Comparison of ENCODE assay signal across 8 mouse cellular contexts in genomic region chr7:38182962-38183687, GRCm38 (mm10). TPM values are rescaled to one million over a fixed set of nuclear protein-coding genes. Genes with fewer than 3 reads are reported as not detected.
A peak's percentile ranks its signal among the peaks of the same experiment; 100 is the strongest.
DNase-seq lines count a peak whose midpoint lies in the region; ATAC-seq and TF ChIP-seq lines count a peak whose summit lies in the region.

1600014C10Rik (plus strand) TSS chr7:38183217.

- H3K27ac ChIP-seq in intestine, embryonic 14.5 days (ENCODE audit: low read depth): peak within 1 kb of the TSS; percentile 62
- H3K27ac ChIP-seq in limb, embryonic 15.5 days: peak within 1 kb of the TSS; percentile 91

- peak within 1 kb of the TSS; percentile 64 for H3K4me3 ChIP-seq in intestine, embryonic 14.5 days (ENCODE audit: low read depth, low read length)
- peak within 1 kb of the TSS; percentile 69 for H3K4me3 ChIP-seq in limb, embryonic 15.5 days
- H3K4me3 ChIP-seq in myocyte: peak within 1 kb of the TSS; percentile 61

- H3K36me3 ChIP-seq in intestine, embryonic 14.5 days (ENCODE audit: control insufficient read depth, insufficient read depth, low read length): no peaks in the 10 kb centered on the region
- H3K36me3 ChIP-seq in limb, embryonic 15.5 days: no peaks in the 10 kb centered on the region
- no peaks in the 10 kb centered on the region for H3K36me3 ChIP-seq in myocyte (ENCODE audit: control insufficient read depth, insufficient read depth)

- H3K27me3 ChIP-seq in intestine, embryonic 14.5 days (replicated peaks; ENCODE audit: control insufficient read depth, insufficient read depth, low read length): no peaks in the 10 kb centered on the region
- no peaks in the 10 kb centered on the region for H3K27me3 ChIP-seq in limb, embryonic 15.5 days
- H3K27me3 ChIP-seq in myocyte (ENCODE audit: control insufficient read depth, insufficient read depth, insufficient read length): no peaks in the 10 kb centered on the region

- WGBS in intestine, embryonic 14.5 days: 4% methylated on average over 28 of the region's 28 CpGs
- 4% methylated on average over 28 of the region's 28 CpGs for WGBS in limb, embryonic 15.5 days

- TF ChIP-seq POLR2A in myocyte (IDR thresholded peaks at IDR 0.05; ENCODE audit: insufficient read length, low read depth): no peak

- H3K4me2 ChIP-seq in intestine, embryonic 14.5 days (ENCODE audit: low read length): peak within 1 kb of the TSS; percentile 91
- H3K4me2 ChIP-seq in limb, embryonic 15.5 days: peak within 1 kb of the TSS; percentile 84
- H3K4me2 ChIP-seq in myocyte (ENCODE audit: low read depth): peak within 1 kb of the TSS; percentile 98

- ATAC-seq in intestine, embryonic 14.5 days (replicated peaks; ENCODE audit: low FRiP score, low TSS enrichment, low read depth): peak; percentile 57
- ATAC-seq in limb, embryonic 15.5 days (ENCODE audit: insufficient number of reproducible peaks, low FRiP score, low TSS enrichment, low read depth): peak; percentile 44; the same call in 1 of the 2 replicates

- no peaks in the 10 kb centered on the region for H3K79me2 ChIP-seq in myocyte (ENCODE audit: control insufficient read depth, insufficient read depth)

- DNase-seq in thymus, postnatal 0 days (ENCODE audit: low spot score): no peak
- no peak for DNase-seq in thymus, postnatal 25 days
- DNase-seq in embryo, embryonic 10 days (ENCODE audit: low spot score): peak; percentile 35
- peak in 1 of 2 experiments; percentile 31 for DNase-seq in gastrocnemius, postnatal 4 days (ENCODE audit: low spot score in 2 of 2)
- no peak for DNase-seq in intestine, embryonic 14.5 days (ENCODE audit: low spot score)
- DNase-seq in urinary bladder, postnatal 14 days (ENCODE audit: low spot score): no peak

- H3K9me3 ChIP-seq in intestine, embryonic 14.5 days (ENCODE audit: control insufficient read depth, low read length): no peaks in the 10 kb centered on the region
- H3K9me3 ChIP-seq in limb, embryonic 15.5 days: no peaks in the 10 kb centered on the region

- H3K4me1 ChIP-seq in intestine, embryonic 14.5 days (replicated peaks; ENCODE audit: control insufficient read depth, insufficient read depth, low read length): peaks cover 11% of the 10 kb centered on the region
- peaks cover 23% of the 10 kb centered on the region for H3K4me1 ChIP-seq in limb, embryonic 15.5 days

- H3K9ac ChIP-seq in intestine, embryonic 14.5 days (ENCODE audit: low read length): peak within 1 kb of the TSS; percentile 65
- H3K9ac ChIP-seq in limb, embryonic 15.5 days: peak within 1 kb of the TSS; percentile 65

- peak within 1 kb of the TSS; percentile 7 for H3ac ChIP-seq in myocyte (ENCODE audit: control insufficient read depth, insufficient read length)

TF ChIP-seq in myocyte, 11 proteins besides CTCF, POLR2A, EP300 and RAD21:
- TF ChIP-seq MAX (IDR thresholded peaks at IDR 0.05; ENCODE audit: low read depth) (no peak), CEBPB (IDR thresholded peaks at IDR 0.05; ENCODE audit: insufficient read depth, poor library complexity, severe bottlenecking) (no peak), SRF (IDR thresholded peaks at IDR 0.05; ENCODE audit: control insufficient read depth, insufficient read length, low read depth) (no peak), USF1 (IDR thresholded peaks at IDR 0.05; ENCODE audit: low read depth) (no peak), MYOG (IDR thresholded peaks at IDR 0.05; ENCODE audit: control insufficient read depth in 1 of 3, insufficient read depth in 1 of 3, insufficient read length in 2 of 3, low read depth in 2 of 3) (no peak), TCF3 (IDR thresholded peaks at IDR 0.05; ENCODE audit: insufficient read length, low read depth) (no peak)
TF ChIP-seq in myocyte: peak in this region for 0.

RNA-seq across cellular contexts. Expression of gene 1600014C10Rik, which starts in this region (rescaled TPM):
- 52.8 and 59.9 TPM in 2 replicates for polyA plus RNA-seq in thymus, postnatal 0 days (2015; fragmentation: Nextera tagmentation; extraction: Ambion mirVana)
- 10 to 100 TPM; 12.2 to 14.0 TPM for total RNA-seq in gastrocnemius, postnatal 4 days (2021)
- 13.3 and 13.7 TPM in 2 replicates for polyA plus RNA-seq in intestine, embryonic 14.5 days (2014; fragmentation: Nextera tagmentation; extraction: Ambion mirVana)
- polyA plus RNA-seq in limb, embryonic 15.5 days (2015; fragmentation: Nextera tagmentation; extraction: Ambion mirVana): 16.5 and 17.6 TPM in 2 replicates
- polyA plus RNA-seq in myocyte (2012; fragmentation: generic; extraction: Trizol): 5.1 TPM
